Mouse (Mus musculus) forebrain, embryonic 14.5 days (tissue): ENCODE measurements around the gene Fto. TPM values are rescaled to one million over a fixed set of nuclear protein-coding genes. Genes with fewer than 3 reads are reported as not detected.

ENCODE experiments used
- ATAC-seq: fragments of 200-750 bp; cut with Nextera tagmentation; 2 replicates; pipeline ENCODE4 v1.8.0; 2017; ENCODE audit warnings: mild to moderate bottlenecking, moderate library complexity
- DNase-seq: peaks from one replicate; pipeline ENCODE4 v3.0.0-alpha.2; 2015; ENCODE audit warnings: low spot score
- H3K27ac ChIP-seq: fragments of 300-500 bp; sonication (generic); 2 replicates; pipeline ENCODE4 v1.5.1; 2014; ENCODE audit warnings: low read depth, mild to moderate bottlenecking, control low read depth, low read length, moderate library complexity
- H3K27me3 ChIP-seq: fragments of 300-500 bp; sonication (generic); replicated peaks from 2 replicates; pipeline ENCODE4 v1.6.1; 2014; ENCODE audit warnings: low read length, control low read depth, mixed read lengths; ENCODE audit not compliant: control insufficient read depth, insufficient read depth
- H3K36me3 ChIP-seq: fragments of 300-500 bp; sonication (generic); 2 replicates; pipeline ENCODE4 v1.6.1; 2014; ENCODE audit warnings: low read length, control low read depth; ENCODE audit not compliant: control insufficient read depth, insufficient read depth
- H3K4me1 ChIP-seq: fragments of 300-500 bp; sonication (generic); 2 replicates; pipeline ENCODE4 v1.6.1; 2014; ENCODE audit warnings: antibody characterized with exemption, low read length, control low read depth; ENCODE audit not compliant: control insufficient read depth, insufficient read depth
- H3K4me2 ChIP-seq: fragments of 300-500 bp; sonication (generic); 2 replicates; pipeline ENCODE4 v1.6.1; 2014; ENCODE audit warnings: mild to moderate bottlenecking, control low read depth, low read length
- H3K4me3 ChIP-seq: fragments of 300-500 bp; sonication (generic); 2 replicates; pipeline ENCODE4 v1.5.1; 2014; ENCODE audit warnings: low read depth, low read length, control low read depth
- H3K9ac ChIP-seq: fragments of 300-500 bp; sonication (generic); 2 replicates; pipeline ENCODE4 v1.6.1; 2014; ENCODE audit warnings: mild to moderate bottlenecking, low read length, control low read depth, moderate library complexity
- H3K9me3 ChIP-seq: fragments of 300-500 bp; sonication (generic); replicated peaks from 2 replicates; pipeline ENCODE4 v1.6.1; 2016; ENCODE audit warnings: low read length, control low read depth, mixed read lengths; ENCODE audit not compliant: control insufficient read depth
- WGBS: fragments of 180-500 bp; shearing (Covaris S2); extraction: QIAGEN DNeasy Blood & Tissue Kit; methylation state at CpG from one replicate; pipeline ENCODE4 v1.1.7; 2014; 5-methylcytosine and 5-hydroxymethylcytosine counted together
- polyA plus RNA-seq: library from polyadenylated mRNA; unstranded; fragments of >200 nt; fragmentation: Nextera tagmentation; extraction: Ambion mirVana; gene quantifications from 2 replicates; pipeline ENCODE4 v1.2.1, GENCODE M21; 2014

Gene Fto
- polyA plus RNA-seq, 1 experiment from 2014 or later = 103 TPM

- Histone ChIP-seq H3K27ac (no peak overlapping the region), H3K36me3 (no peaks in the 10 kb centered on the region), H3K4me2 (no peak overlapping the region), H3K4me1 (peaks cover 45% of the 10 kb centered on the region), H3K4me3 (no peak overlapping the region), H3K9ac (no peak overlapping the region), H3K9me3 (no peaks in the 10 kb centered on the region), H3K27me3 (peaks cover 9% of the 10 kb centered on the region; the same call in 1 of the 2 replicates)
- DNase-seq (no peak), ATAC-seq (no peak)
- 87% methylated on average over 11 of the region's 11 CpGs for WGBS
These were observed 302.7 kb downstream of the Fto start for GRCm38 (mm10) chr8:91615781-91616683.

- no peak overlapping the region for H3K9ac ChIP-seq
- no peaks in the 10 kb centered on the region for H3K36me3 ChIP-seq
- H3K9me3 ChIP-seq = no peaks in the 10 kb centered on the region
- no peak overlapping the region for H3K4me3 ChIP-seq
- peaks cover 32% of the 10 kb centered on the region for H3K4me1 ChIP-seq
- no peak overlapping the region for H3K27ac ChIP-seq
- 32% methylated on average over 5 of the region's 5 CpGs for WGBS
- peak; percentile 65 for DNase-seq
- 0 out of 2 replicates have a peak, but pooled peaks cover 9% of the 10 kb centered on the region for H3K27me3 ChIP-seq
- ATAC-seq = peak; percentile 63
- no peak overlapping the region for H3K4me2 ChIP-seq
These were observed 304.4 kb downstream of the Fto start for GRCm38 (mm10) chr8:91617772-91618171.

GRCm38 (mm10) chr8:91622757-91623156, 309.4 kb downstream of the Fto start:
- H3K36me3 ChIP-seq = no peaks in the 10 kb centered on the region
- peak; percentile 59; the same call in 1 of the 2 replicates for ATAC-seq
- H3K9ac ChIP-seq = no peak overlapping the region
- DNase-seq = no peak
- no peak overlapping the region for H3K4me3 ChIP-seq
- H3K4me2 ChIP-seq = no peak overlapping the region
- H3K4me1 ChIP-seq = peaks cover 17% of the 10 kb centered on the region
- H3K27me3 ChIP-seq = peaks cover 12% of the 10 kb centered on the region
- H3K27ac ChIP-seq = no peak overlapping the region
- 31% methylated on average over 12 of the region's 12 CpGs for WGBS
- H3K9me3 ChIP-seq = no peaks in the 10 kb centered on the region

GRCm38 (mm10) chr8:91625686-91626558, 312.6 kb downstream of the Fto start:
- no peak overlapping the region for H3K27ac ChIP-seq

GRCm38 (mm10) chr8:91629594-91629993, 316.3 kb downstream of the Fto start:
- Histone ChIP-seq H3K9me3 (no peaks in the 10 kb centered on the region), H3K9ac (no peak overlapping the region), H3K4me2 (no peak overlapping the region), H3K27me3 (peaks cover 26% of the 10 kb centered on the region), H3K36me3 (no peaks in the 10 kb centered on the region), H3K27ac (no peak overlapping the region), H3K4me1 (peaks cover 12% of the 10 kb centered on the region), H3K4me3 (no peak overlapping the region)
- no peak for DNase-seq
- no peak for ATAC-seq
- 27% methylated on average over 14 of the region's 14 CpGs for WGBS

More at GRCm38 (mm10) chr8:91625686-91626558, 312.6 kb downstream of the Fto start:
- Histone ChIP-seq H3K4me3 (no peak overlapping the region), H3K9me3 (no peaks in the 10 kb centered on the region), H3K9ac (no peak overlapping the region), H3K4me1 (peaks cover 16% of the 10 kb centered on the region), H3K27me3 (peaks cover 26% of the 10 kb centered on the region), H3K36me3 (no peaks in the 10 kb centered on the region), H3K4me2 (no peak overlapping the region)
- ATAC-seq = no peak
- 47% methylated on average over 18 of the region's 18 CpGs for WGBS
- no peak for DNase-seq

GRCm38 (mm10) chr8:91630320-91631033, 317.2 kb downstream of the Fto start:
- no peak for DNase-seq
- no peak overlapping the region for H3K4me3 ChIP-seq
- H3K9ac ChIP-seq = no peak overlapping the region
- H3K36me3 ChIP-seq = no peaks in the 10 kb centered on the region
- H3K4me1 ChIP-seq = peaks cover 12% of the 10 kb centered on the region
- 51% methylated on average over 16 of the region's 16 CpGs for WGBS
- ATAC-seq = no peak
- peaks cover 21% of the 10 kb centered on the region for H3K27me3 ChIP-seq
- no peak overlapping the region for H3K4me2 ChIP-seq
- H3K27ac ChIP-seq = no peak overlapping the region
- H3K9me3 ChIP-seq = no peaks in the 10 kb centered on the region

- Histone ChIP-seq H3K9me3 (no peaks in the 10 kb centered on the region), H3K27ac (no peak overlapping the region), H3K9ac (no peak overlapping the region), H3K4me3 (no peak overlapping the region), H3K36me3 (no peaks in the 10 kb centered on the region), H3K4me2 (no peak overlapping the region), H3K27me3 (peaks cover 21% of the 10 kb centered on the region), H3K4me1 (peaks cover 12% of the 10 kb centered on the region)
- DNase-seq (no peak), ATAC-seq (no peak)
- 88% methylated on average over 8 of the region's 8 CpGs for WGBS
These were observed 319.1 kb downstream of the Fto start for GRCm38 (mm10) chr8:91632411-91632810.

- Histone ChIP-seq H3K4me1 (peaks cover 8% of the 10 kb centered on the region), H3K4me2 (no peak overlapping the region), H3K9ac (no peak overlapping the region)
These were observed 322.1 kb downstream of the Fto start for GRCm38 (mm10) chr8:91635406-91635805.

More at GRCm38 (mm10) chr8:91635406-91635805, 322.1 kb downstream of the Fto start:
- WGBS = 96% methylated on average over 4 of the region's 4 CpGs
- no peak overlapping the region for H3K27ac ChIP-seq
- no peak for DNase-seq
- H3K27me3 ChIP-seq = no peaks in the 10 kb centered on the region; the same call in 1 of the 2 replicates
- ATAC-seq = no peak
- no peak overlapping the region for H3K4me3 ChIP-seq
- no peaks in the 10 kb centered on the region for H3K9me3 ChIP-seq
- H3K36me3 ChIP-seq = no peaks in the 10 kb centered on the region
